Mouse (Mus musculus) bone marrow macrophage, adult 2 months (primary cell): ENCODE results near the gene Gm26620. TPM values are rescaled to one million over a fixed set of nuclear protein-coding genes. Genes with fewer than 3 reads are reported as not detected.

Experiments
- H3K27ac ChIP-seq: 2 replicates; pipeline ENCODE4 v1.5.1; 2012; ENCODE audit warnings: low read depth, low read length; ENCODE audit not compliant: insufficient read depth
- H3K4me1 ChIP-seq: 2 replicates; pipeline ENCODE4 v1.6.1; 2012; ENCODE audit warnings: low read length; ENCODE audit not compliant: control insufficient read depth, insufficient read depth
- H3K4me3 ChIP-seq: 2 replicates; pipeline ENCODE4 v1.5.1; 2012; ENCODE audit warnings: mild to moderate bottlenecking, low read length, moderate library complexity; ENCODE audit not compliant: insufficient read depth
- CTCF ChIP-seq: IDR thresholded peaks from 2 replicates; pipeline ENCODE4 v1.5.1; 2012; ENCODE audit warnings: low read depth, mild to moderate bottlenecking, low read length, moderate library complexity
- POLR2A ChIP-seq: IDR thresholded peaks from 2 replicates; pipeline ENCODE4 v1.6.1; 2012; ENCODE audit warnings: mild to moderate bottlenecking, low read depth, low read length, borderline replicate concordance
- polyA plus RNA-seq: library from polyadenylated mRNA; stranded (reverse); fragments of >200 nt; gene quantifications from 2 replicates; pipeline ENCODE4 v1.2.4, GENCODE M21; 2012; ENCODE audit not compliant: missing spikeins, insufficient read depth, insufficient read length

Gene Gm26620
- polyA plus RNA-seq, 1 experiment = not detected

DNA sequence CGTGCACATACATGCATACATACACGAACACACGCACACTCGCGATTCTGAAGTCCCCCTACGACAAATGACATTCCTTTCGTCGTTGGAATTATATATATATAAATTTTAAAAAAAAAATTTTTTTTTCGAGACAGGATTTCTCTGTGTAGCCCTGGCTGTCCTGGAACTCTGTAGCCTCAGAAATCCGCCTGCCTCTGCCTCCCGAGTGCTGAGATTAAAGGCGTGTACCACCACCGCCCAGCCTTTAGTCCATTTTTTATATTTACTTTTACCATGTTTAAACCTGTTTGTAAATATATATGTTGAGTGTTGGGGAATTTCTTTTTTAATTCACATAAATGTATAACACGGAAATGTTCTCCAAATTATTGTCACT, 16.0 kb upstream of the Gm26620 start:
- Histone ChIP-seq H3K27ac (no peak overlapping the region), H3K4me3 (peak overlapping the region; percentile 84), H3K4me1 (peaks cover 11% of the 10 kb centered on the region)
- no peak for TF ChIP-seq POLR2A
- TF ChIP-seq CTCF = no peak

DNA sequence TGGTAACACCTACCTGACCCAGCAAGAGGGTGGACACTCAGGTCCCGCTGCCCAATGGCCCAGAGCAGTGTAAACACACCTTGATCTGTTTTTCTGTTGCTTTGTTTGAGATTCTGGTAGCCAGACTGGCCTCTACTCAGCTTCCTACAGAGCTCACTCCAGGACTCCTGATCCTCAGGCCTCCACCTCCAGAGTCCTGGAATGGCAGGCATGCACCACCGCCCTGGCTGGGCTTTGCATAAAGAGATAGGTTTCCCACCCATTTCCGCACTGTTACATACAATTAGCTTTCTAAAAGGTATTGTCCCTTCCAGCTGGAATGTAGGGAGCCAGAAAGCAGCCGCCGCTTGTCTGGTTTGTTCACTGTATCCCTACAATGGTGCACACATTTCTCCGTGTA, 13.5 kb upstream of the Gm26620 start:
- TF ChIP-seq POLR2A (no peak), CTCF (no peak)
- 0 out of 2 replicates have a peak, but pooled peaks cover 3% of the 10 kb centered on the region for H3K4me1 ChIP-seq
- H3K27ac ChIP-seq = no peak overlapping the region
- H3K4me3 ChIP-seq = no peak overlapping the region

DNA sequence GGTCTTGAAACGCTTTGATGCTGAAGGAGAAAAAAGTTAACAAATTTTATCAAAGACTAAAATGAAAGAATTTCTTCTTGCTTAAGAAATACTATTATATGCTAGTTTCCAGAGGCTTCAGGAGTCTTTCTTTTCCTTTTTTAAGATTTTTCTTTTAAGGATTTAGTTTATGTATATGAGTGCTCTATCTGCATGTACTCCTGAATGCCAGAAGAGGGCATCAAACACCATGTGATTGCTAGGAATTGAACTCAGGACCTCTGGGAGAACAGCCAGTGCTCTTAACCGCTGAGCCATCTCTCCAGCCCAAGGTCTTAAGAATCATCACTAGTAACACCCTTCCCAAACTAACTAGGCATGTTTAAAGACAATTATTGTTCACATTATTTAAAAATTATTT, 12.9 kb upstream of the Gm26620 start:
- TF ChIP-seq CTCF = no peak
- no peak for TF ChIP-seq POLR2A
- Histone ChIP-seq H3K27ac (no peak overlapping the region), H3K4me1 (0 out of 2 replicates have a peak, but pooled peaks cover 3% of the 10 kb centered on the region), H3K4me3 (no peak overlapping the region)

DNA sequence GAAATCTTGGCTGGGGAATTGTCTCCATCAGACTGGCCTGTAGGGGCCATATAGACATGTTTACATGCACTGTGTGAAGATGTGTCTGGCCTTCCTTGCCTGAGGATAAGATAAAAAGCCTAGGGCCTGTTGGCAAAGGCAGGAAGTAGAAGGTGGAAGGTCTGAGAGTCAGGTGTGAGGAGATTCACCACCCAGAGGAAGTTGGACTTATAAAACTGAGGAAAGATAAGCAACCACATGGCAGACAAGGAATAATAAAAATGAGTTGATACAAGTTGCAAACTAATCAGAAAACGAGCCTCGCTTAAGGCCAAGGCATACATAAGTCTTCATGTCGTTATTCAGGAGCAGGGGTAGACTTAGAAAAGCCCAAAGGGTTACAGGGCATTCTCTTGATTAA, 9.2 kb upstream of the Gm26620 start:
- TF ChIP-seq CTCF = no peak
- TF ChIP-seq POLR2A = no peak
- no peak overlapping the region for H3K4me3 ChIP-seq
- no peak overlapping the region for H3K27ac ChIP-seq

DNA sequence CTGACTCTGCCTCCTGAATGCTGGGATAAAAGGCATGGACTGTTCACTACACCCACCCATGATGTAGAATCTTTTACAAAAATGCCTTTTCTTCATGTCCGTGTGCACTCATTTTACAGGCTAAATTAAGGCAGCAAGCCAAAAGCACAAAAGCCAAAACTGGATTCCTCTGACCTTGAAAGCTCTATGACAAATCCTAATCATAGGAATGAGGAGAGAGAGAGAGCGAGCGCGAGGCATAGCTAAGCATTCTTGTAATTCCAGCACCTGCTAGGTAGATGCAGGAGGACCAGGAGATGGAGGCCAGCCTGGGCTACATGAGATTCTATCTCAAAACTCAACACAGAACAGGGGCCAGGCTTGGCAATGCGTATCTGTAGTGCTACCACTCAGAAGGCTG, 8.0 kb upstream of the Gm26620 start:
- no peak overlapping the region for H3K27ac ChIP-seq
- H3K4me3 ChIP-seq = no peak overlapping the region
- TF ChIP-seq CTCF (no peak), POLR2A (no peak)

More for the DNA sequence above, 9.2 kb upstream of the Gm26620 start:
- H3K4me1 ChIP-seq = 0 out of 2 replicates have a peak, but pooled peaks cover 3% of the 10 kb centered on the region

DNA sequence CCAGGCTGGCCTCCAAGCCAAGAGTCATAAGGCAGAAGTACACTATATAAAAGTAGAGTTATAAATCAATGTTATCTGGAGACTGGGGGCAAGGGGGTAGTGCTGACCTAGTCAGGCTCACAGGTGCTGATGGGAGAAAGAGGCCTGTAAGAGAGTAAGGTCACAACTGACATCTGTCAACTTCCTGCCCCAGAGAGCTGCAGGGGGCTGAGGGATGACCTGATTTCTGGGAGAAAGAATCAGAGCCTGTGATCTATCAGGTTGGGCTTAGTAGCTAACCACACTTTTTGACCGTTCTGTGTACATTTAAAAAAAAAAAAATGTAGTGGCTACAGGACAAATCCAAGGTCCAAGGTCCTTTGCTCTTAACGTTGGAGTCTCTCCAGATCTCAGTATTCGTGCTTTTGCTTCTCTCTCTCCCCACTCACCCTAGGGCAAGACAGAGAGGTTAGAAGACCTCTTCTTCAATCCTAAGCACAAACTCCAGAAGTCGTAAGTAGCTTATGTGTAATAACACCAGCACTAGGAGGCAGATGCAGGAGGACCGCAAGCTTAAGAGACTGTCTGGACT, 1.9 kb upstream of the Gm26620 start:
- no peak for TF ChIP-seq POLR2A
- TF ChIP-seq CTCF = no peak

More for the DNA sequence above, 8.0 kb upstream of the Gm26620 start:
- 0 out of 2 replicates have a peak, but pooled peaks cover 3% of the 10 kb centered on the region for H3K4me1 ChIP-seq

DNA sequence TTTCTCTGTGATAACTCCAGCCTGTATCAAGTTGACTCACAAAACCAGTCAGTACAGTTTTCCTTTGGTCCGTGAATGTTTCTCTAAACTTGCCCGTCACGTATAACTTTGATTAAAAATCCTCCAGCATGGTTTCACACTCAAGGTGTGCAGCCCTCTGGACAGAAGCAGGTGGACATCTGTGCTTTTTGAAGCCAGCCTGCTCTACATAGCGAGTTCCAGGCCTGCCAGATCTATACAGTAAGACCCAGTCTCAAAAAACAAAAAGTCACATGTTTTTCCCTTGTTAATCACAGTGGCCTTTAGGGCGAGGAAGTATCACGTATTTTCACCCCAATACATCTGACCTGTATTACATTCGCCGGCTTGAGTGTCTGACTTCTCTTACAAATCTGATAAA, 475 bp upstream of the Gm26620 start:
- TF ChIP-seq CTCF (no peak), POLR2A (no peak)
- Histone ChIP-seq H3K4me3 (peak overlapping the region; percentile 86), H3K4me1 (peaks cover 13% of the 10 kb centered on the region), H3K27ac (peak overlapping the region; percentile 16; the same call in 1 of the 2 replicates)

More for the DNA sequence above, 1.9 kb upstream of the Gm26620 start:
- Histone ChIP-seq H3K27ac (no peak overlapping the region), H3K4me3 (no peak overlapping the region), H3K4me1 (peaks cover 13% of the 10 kb centered on the region)

DNA sequence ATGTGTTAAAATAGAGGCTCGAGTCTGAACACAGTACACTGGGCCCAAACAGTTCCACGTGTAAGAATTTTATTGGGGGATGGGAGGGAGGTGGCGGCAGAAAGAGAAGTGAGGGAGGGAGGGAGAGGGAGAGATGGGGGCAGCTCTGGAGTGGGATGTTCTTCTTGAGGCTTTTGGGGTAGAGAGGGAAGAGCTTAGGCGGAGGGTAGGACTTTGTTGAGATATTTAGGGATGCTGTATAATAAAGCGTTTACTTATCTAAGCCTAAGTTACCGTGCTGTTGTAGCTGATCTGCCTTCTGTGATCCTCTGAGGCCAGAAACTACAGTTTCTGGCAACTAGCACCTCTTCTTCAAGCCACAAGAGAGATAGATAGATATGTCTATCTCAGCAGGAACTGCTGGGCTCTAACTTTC, 1.2 kb downstream of the Gm26620 start:
- no peak for TF ChIP-seq POLR2A
- TF ChIP-seq CTCF = no peak
- peaks cover 13% of the 10 kb centered on the region for H3K4me1 ChIP-seq
- H3K4me3 ChIP-seq = no peak overlapping the region
- no peak overlapping the region for H3K27ac ChIP-seq

DNA sequence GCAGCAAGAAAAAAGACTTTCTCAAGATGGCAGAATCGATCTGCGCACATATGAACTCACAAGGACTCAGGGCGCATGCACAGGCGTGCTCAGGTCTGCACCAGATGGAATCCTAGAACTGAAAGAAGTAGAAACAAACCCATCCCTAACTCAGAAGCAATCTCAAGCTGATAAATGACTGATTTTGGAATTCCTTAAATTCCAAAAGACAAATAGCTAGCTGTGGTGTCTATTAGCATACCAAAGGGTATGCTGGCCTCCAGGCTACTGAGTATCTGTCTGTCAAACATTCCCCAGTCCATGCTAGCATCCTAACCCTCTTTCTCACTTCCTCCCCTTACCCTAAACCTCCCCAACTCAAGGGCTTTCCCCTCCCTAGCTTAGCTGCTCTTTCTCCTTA, 4.4 kb downstream of the Gm26620 start:
- Histone ChIP-seq H3K4me1 (peaks cover 5% of the 10 kb centered on the region), H3K27ac (no peak overlapping the region), H3K4me3 (no peak overlapping the region)
- no peak for TF ChIP-seq POLR2A
- no peak for TF ChIP-seq CTCF

DNA sequence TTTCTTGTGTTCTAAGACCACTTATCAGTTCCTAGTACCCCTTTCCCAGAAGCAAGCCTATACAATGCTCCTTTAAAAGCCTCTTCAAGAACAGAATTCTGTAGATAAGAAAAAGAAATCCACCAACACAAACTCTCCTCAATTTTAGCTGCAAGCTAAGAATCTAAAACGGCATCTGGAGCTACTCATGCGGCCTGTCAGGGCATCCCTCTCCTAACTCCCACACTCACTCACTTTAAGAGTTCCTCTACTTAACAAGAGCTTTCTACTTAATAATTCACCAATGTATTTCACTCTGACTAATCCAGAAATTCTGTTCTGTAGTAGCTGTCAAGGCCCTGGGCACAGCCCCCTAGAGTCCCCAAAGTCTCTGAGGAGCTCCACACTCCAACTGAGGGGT, 6.8 kb downstream of the Gm26620 start:
- no peak for TF ChIP-seq CTCF
- TF ChIP-seq POLR2A = no peak
- Histone ChIP-seq H3K4me3 (no peak overlapping the region), H3K4me1 (peaks cover 7% of the 10 kb centered on the region), H3K27ac (no peak overlapping the region)

DNA sequence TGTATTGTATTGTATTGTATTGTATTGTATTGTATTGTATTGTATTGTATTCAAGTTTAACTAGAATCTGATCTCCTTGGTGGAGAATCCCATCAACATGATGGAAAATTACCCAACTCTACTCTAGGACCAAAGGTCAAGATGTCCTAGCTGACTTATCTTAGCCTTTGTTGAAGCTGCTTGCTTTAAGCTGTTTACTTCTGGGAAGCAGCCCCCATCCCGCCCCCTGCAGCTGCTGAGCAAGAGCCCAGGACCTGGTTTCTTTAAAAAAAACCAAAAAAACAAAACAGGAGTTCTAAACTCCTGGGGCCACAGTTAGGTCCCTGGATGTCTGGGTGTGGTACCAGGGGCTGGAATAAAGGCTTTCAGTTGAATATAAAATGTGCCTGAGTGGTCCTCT, 7.4 kb downstream of the Gm26620 start:
- H3K27ac ChIP-seq = no peak overlapping the region
- peaks cover 12% of the 10 kb centered on the region for H3K4me1 ChIP-seq
- TF ChIP-seq CTCF (no peak), POLR2A (no peak)
- no peak overlapping the region for H3K4me3 ChIP-seq
